Mouse (Mus musculus): ENCODE data around the gene Tssk2. TPM values are rescaled to one million over a fixed set of nuclear protein-coding genes. Genes with fewer than 3 reads are reported as not detected.

The Tssk2 gene
- polyA plus RNA-seq, 1 experiment from 2014 or later = not detected

- no peak overlapping the region for H3K4me2 ChIP-seq
- no peak for ATAC-seq (ENCODE audit: insufficient number of reproducible peaks, low FRiP score)
These were observed 30.8 kb downstream of the Tssk2 start for GRCm38 (mm10) chr16:17929211-17929610.

DNA sequence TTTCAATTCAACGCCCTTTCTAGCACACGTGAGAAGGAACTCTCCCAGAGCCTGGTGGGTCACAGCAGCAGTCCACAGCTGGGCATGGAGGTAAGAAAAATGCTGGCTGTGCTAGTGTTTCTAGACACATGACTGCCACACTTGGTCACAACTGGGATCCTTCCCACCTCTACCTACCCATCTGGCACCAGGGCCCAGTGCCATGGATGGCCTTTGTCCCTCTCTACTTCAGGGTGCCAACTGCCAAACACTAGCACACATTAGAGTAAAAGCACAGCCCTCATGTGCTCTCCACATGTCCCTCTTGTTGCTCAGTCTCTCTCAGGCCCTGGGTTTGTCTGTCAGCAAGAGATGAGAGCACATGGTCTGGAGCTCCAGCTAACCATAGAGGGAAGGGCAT is 31.2 kb downstream of the Tssk2 start:
- ATAC-seq (ENCODE audit: insufficient number of reproducible peaks, low FRiP score) = no peak
- Histone ChIP-seq H3K27ac (ENCODE audit: poor library complexity, severe bottlenecking) (no peak overlapping the region), H3K27me3 (replicated peaks) (0 out of 2 replicates have a peak, but pooled peaks cover 3% of the 10 kb centered on the region), H3K9me3 (replicated peaks) (no peaks in the 10 kb centered on the region), H3K9ac (no peak overlapping the region), H3K4me3 (no peak overlapping the region), H3K4me1 (replicated peaks) (peaks cover 7% of the 10 kb centered on the region; the same call in 1 of the 2 replicates), H3K36me3 (peaks cover 17% of the 10 kb centered on the region), H3K4me2 (no peak overlapping the region)
- WGBS = 81% methylated on average over 2 of the region's 2 CpGs

More at GRCm38 (mm10) chr16:17929211-17929610, 30.8 kb downstream of the Tssk2 start:
- no peak overlapping the region for H3K27ac ChIP-seq (ENCODE audit: poor library complexity, severe bottlenecking)
- H3K27me3 ChIP-seq (replicated peaks) = 0 out of 2 replicates have a peak, but pooled peaks cover 3% of the 10 kb centered on the region
- no peak overlapping the region for H3K4me3 ChIP-seq
- peaks cover 17% of the 10 kb centered on the region for H3K36me3 ChIP-seq
- no peaks in the 10 kb centered on the region for H3K9me3 ChIP-seq (replicated peaks)
- WGBS = 41% methylated on average over 2 of the region's 2 CpGs
- peaks cover 7% of the 10 kb centered on the region; the same call in 1 of the 2 replicates for H3K4me1 ChIP-seq (replicated peaks)
- H3K9ac ChIP-seq = no peak overlapping the region

- Histone ChIP-seq H3K27ac (ENCODE audit: poor library complexity, severe bottlenecking) (no peak overlapping the region), H3K9ac (no peak overlapping the region), H3K4me1 (replicated peaks) (peaks cover 3% of the 10 kb centered on the region; the same call in 1 of the 2 replicates), H3K9me3 (replicated peaks) (no peaks in the 10 kb centered on the region), H3K4me2 (no peak overlapping the region), H3K4me3 (no peak overlapping the region), H3K27me3 (replicated peaks) (peaks cover 16% of the 10 kb centered on the region), H3K36me3 (no peaks in the 10 kb centered on the region)
- ATAC-seq (ENCODE audit: insufficient number of reproducible peaks, low FRiP score) = no peak
- WGBS = 71% methylated on average over 5 of the region's 5 CpGs
These were observed 33.5 kb downstream of the Tssk2 start for GRCm38 (mm10) chr16:17931906-17932460.

GRCm38 (mm10) chr16:17933594-17934444 is 35.4 kb downstream of the Tssk2 start:
- peaks cover 26% of the 10 kb centered on the region for H3K27me3 ChIP-seq (replicated peaks)
- no peaks in the 10 kb centered on the region for H3K36me3 ChIP-seq
- no peak overlapping the region for H3K4me3 ChIP-seq
- no peaks in the 10 kb centered on the region for H3K9me3 ChIP-seq (replicated peaks)
- H3K4me2 ChIP-seq = no peak overlapping the region
- H3K27ac ChIP-seq (ENCODE audit: poor library complexity, severe bottlenecking) = no peak overlapping the region
- no peak overlapping the region for H3K9ac ChIP-seq
- 52% methylated on average over 9 of the region's 9 CpGs for WGBS
- no peaks in the 10 kb centered on the region; the same call in 1 of the 2 replicates for H3K4me1 ChIP-seq (replicated peaks)
- no peak for ATAC-seq (ENCODE audit: insufficient number of reproducible peaks, low FRiP score)

DNA sequence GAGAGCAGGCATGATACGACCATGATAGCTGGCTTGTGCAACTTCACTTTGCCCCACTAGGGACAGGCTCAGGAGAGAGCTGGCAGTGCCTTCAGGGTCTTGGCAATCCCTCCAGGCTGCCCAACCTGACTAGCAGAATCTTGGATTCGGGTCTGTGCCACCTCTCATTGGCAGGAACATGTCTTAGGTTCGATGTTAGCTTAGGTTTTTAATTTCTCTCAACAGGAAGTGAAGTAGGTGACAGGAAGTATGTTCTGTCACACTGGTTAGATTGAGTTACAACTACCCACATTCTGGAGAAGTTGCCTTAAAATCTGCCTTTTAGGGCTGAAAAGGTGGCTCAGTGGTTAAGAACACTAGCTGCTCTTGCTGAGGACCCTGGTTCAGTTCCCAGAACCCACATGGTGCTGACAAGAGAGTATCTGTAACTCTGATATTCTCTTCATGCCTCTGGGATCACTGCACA is 36.0 kb downstream of the Tssk2 start:
- no peak overlapping the region for H3K4me2 ChIP-seq
- no peak overlapping the region for H3K4me3 ChIP-seq
- WGBS = 57% methylated on average over 3 of the region's 3 CpGs
- peaks cover 26% of the 10 kb centered on the region for H3K27me3 ChIP-seq (replicated peaks)
- no peaks in the 10 kb centered on the region for H3K9me3 ChIP-seq (replicated peaks)
- H3K4me1 ChIP-seq (replicated peaks) = no peaks in the 10 kb centered on the region; the same call in 1 of the 2 replicates
- H3K27ac ChIP-seq (ENCODE audit: poor library complexity, severe bottlenecking) = no peak overlapping the region
- no peak for ATAC-seq (ENCODE audit: insufficient number of reproducible peaks, low FRiP score)
- H3K9ac ChIP-seq = no peak overlapping the region
- no peaks in the 10 kb centered on the region for H3K36me3 ChIP-seq

- no peaks in the 10 kb centered on the region for H3K9me3 ChIP-seq (replicated peaks)
- no peak overlapping the region for H3K27ac ChIP-seq (ENCODE audit: poor library complexity, severe bottlenecking)
- no peak overlapping the region for H3K9ac ChIP-seq
- H3K4me1 ChIP-seq (replicated peaks) = no peaks in the 10 kb centered on the region; the same call in 1 of the 2 replicates
- no peak overlapping the region for H3K4me2 ChIP-seq
- no peaks in the 10 kb centered on the region for H3K36me3 ChIP-seq
- ATAC-seq (ENCODE audit: insufficient number of reproducible peaks, low FRiP score) = no peak
- H3K27me3 ChIP-seq (replicated peaks) = peaks cover 26% of the 10 kb centered on the region
- WGBS = 74% methylated on average over 10 of the region's 10 CpGs
- H3K4me3 ChIP-seq = no peak overlapping the region
These were observed 38.3 kb downstream of the Tssk2 start for GRCm38 (mm10) chr16:17936776-17937175.

- H3K9ac ChIP-seq = no peak overlapping the region
- H3K27me3 ChIP-seq (replicated peaks) = peaks cover 26% of the 10 kb centered on the region
- no peak overlapping the region for H3K4me2 ChIP-seq
- no peak overlapping the region for H3K27ac ChIP-seq (ENCODE audit: poor library complexity, severe bottlenecking)
- no peaks in the 10 kb centered on the region for H3K36me3 ChIP-seq
- no peak overlapping the region for H3K4me3 ChIP-seq
- 48% methylated on average over 7 of the region's 7 CpGs for WGBS
- no peak for ATAC-seq (ENCODE audit: insufficient number of reproducible peaks, low FRiP score)
- no peaks in the 10 kb centered on the region for H3K9me3 ChIP-seq (replicated peaks)
- H3K4me1 ChIP-seq (replicated peaks) = no peaks in the 10 kb centered on the region; the same call in 1 of the 2 replicates
These were observed 39.8 kb downstream of the Tssk2 start for GRCm38 (mm10) chr16:17938187-17938586.

DNA sequence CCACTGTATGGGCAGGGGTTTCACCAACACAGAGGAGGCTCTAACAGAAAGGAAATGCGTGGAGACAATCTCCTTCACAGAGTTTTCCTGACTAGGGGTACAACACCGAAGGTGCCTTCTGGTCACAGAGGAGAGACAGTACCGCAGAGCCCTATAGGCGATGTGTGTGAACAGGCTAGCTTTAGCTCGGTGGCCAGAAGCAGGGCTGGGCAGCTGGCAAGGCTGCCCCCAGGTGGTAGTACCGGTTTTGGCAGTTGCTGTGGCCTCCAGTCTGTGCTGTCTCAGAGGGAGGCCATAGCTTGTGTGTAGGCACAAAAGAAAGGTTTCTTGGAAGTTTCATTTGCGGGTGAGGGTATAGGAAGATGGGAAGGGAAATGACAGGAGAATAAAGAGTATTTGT is 40.4 kb downstream of the Tssk2 start:
- peaks cover 30% of the 10 kb centered on the region for H3K27me3 ChIP-seq (replicated peaks)
- no peak overlapping the region for H3K27ac ChIP-seq (ENCODE audit: poor library complexity, severe bottlenecking)
- no peak overlapping the region for H3K4me3 ChIP-seq
- ATAC-seq (ENCODE audit: insufficient number of reproducible peaks, low FRiP score) = peak; percentile 84
- H3K36me3 ChIP-seq = no peaks in the 10 kb centered on the region
- H3K4me2 ChIP-seq = no peak overlapping the region
- no peaks in the 10 kb centered on the region; the same call in 1 of the 2 replicates for H3K4me1 ChIP-seq (replicated peaks)
- H3K9me3 ChIP-seq (replicated peaks) = no peaks in the 10 kb centered on the region
- H3K9ac ChIP-seq = no peak overlapping the region
- WGBS = 8% methylated on average over 7 of the region's 7 CpGs

DNA sequence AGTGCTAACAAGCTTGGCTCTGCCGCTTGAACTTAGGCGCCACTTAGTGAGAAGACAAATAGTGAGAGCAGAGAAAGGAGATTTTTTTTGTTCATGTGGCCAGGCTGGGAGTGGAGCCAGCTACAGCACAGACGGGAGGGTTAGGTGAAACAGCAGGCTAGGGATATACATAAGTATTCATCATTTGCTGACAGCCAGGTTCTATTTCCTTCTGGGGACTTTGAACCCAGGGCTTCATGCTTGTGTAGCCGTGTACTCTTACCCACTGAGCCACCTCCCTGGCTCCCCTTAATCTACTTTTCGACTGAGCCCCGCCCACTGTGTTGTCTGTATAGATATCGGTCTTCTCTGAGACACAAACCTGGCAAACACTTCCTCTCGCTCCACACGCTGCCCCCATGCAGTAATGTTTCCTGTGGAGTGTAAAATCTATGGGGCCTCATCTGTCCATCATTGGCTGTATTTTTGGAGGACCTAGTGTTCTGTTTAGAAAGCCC is 40.9 kb downstream of the Tssk2 start:
- no peak overlapping the region for H3K27ac ChIP-seq (ENCODE audit: poor library complexity, severe bottlenecking)
- H3K9ac ChIP-seq = no peak overlapping the region
- H3K36me3 ChIP-seq = no peaks in the 10 kb centered on the region
- no peak overlapping the region for H3K4me2 ChIP-seq
- H3K4me3 ChIP-seq = no peak overlapping the region
- H3K9me3 ChIP-seq (replicated peaks) = no peaks in the 10 kb centered on the region
- peak; percentile 71 for ATAC-seq (ENCODE audit: insufficient number of reproducible peaks, low FRiP score)
- no peaks in the 10 kb centered on the region; the same call in 1 of the 2 replicates for H3K4me1 ChIP-seq (replicated peaks)
- H3K27me3 ChIP-seq (replicated peaks) = peaks cover 32% of the 10 kb centered on the region
- WGBS = 44% methylated on average over 9 of the region's 9 CpGs

DNA sequence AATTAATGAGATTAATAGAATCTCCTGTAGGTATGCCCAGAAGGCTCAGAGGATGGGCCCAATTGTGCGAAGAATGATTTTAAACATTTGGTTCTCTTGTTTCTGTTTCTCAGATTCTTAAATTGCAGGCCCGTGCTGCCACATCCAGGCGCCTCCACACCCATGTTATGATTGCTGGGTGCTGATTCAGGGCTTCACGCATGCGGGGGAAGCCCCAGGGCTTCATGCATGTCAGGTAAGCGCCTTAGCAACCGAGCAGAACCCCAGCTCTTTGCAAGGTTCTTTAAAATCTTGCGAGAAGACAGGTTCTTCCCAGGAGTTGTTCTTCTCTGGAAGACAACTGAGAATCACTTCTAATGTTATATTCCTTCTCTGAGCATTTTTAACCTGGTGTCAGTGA is 45.0 kb downstream of the Tssk2 start:
- WGBS = 52% methylated on average over 8 of the region's 8 CpGs

More for the DNA sequence above, 45.0 kb downstream of the Tssk2 start:
- Histone ChIP-seq H3K4me3 (no peak overlapping the region), H3K36me3 (no peaks in the 10 kb centered on the region), H3K4me2 (no peak overlapping the region), H3K4me1 (replicated peaks) (no peaks in the 10 kb centered on the region), H3K27me3 (replicated peaks) (peaks cover 8% of the 10 kb centered on the region; the same call in 1 of the 2 replicates), H3K27ac (ENCODE audit: poor library complexity, severe bottlenecking) (no peak overlapping the region), H3K9ac (no peak overlapping the region), H3K9me3 (replicated peaks) (no peaks in the 10 kb centered on the region)
- no peak for ATAC-seq (ENCODE audit: insufficient number of reproducible peaks, low FRiP score)
